Mouse (Mus musculus) CD8-positive naive resting alpha-beta T cell, adult 2 months (primary cell): ENCODE data around the gene Pigv.
"Not testable (repeated sequence)": the region's sequence is repeated elsewhere in the genome, so short reads cannot be mapped to it uniquely, and the experiment has no call there.

Experiments
- DNase-seq, 2 experiments: peaks; one replicate each; pipeline ENCODE4 v3.0.0; 2022; ENCODE audit warnings: low read depth in 2 of 2, low spot score in 2 of 2

The Pigv gene

GRCm38 (mm10) chr4:133672845-133673647 is 599 bp upstream of the Pigv start:
- peak; percentile 21 to 50 for DNase-seq

GRCm38 (mm10) chr4:133671184-133671880 is 1.1 kb downstream of the Pigv start:
- peak; percentile 43 to 67 for DNase-seq

- no peak for DNase-seq
Measured at GRCm38 (mm10) chr4:133669652-133670210, 2.7 kb downstream of the Pigv start.

GRCm38 (mm10) chr4:133668537-133668936 is 3.9 kb downstream of the Pigv start:
- no peak for DNase-seq

- peak; percentile 36 to 59 for DNase-seq
Measured at GRCm38 (mm10) chr4:133666199-133666598, 6.2 kb downstream of the Pigv start.

- DNase-seq = no peak
Measured at GRCm38 (mm10) chr4:133665118-133665517, 7.3 kb downstream of the Pigv start.

GRCm38 (mm10) chr4:133662945-133663344 is 9.5 kb downstream of the Pigv start:
- no peak for DNase-seq

GRCm38 (mm10) chr4:133662421-133662820 is 10.0 kb downstream of the Pigv start:
- no peak for DNase-seq

GRCm38 (mm10) chr4:133660193-133661155 is 12.0 kb downstream of the Pigv start:
- DNase-seq = no peak

GRCm38 (mm10) chr4:133659497-133660192 is 12.8 kb downstream of the Pigv start:
- no peak for DNase-seq

GRCm38 (mm10) chr4:133658729-133659128 is 13.7 kb downstream of the Pigv start:
- no peak for DNase-seq

- DNase-seq = no peak
Measured at GRCm38 (mm10) chr4:133657829-133658458, 14.5 kb downstream of the Pigv start.

- DNase-seq = no peak
Measured at GRCm38 (mm10) chr4:133656997-133657396, 15.4 kb downstream of the Pigv start.

- DNase-seq = no peak
Measured at GRCm38 (mm10) chr4:133656294-133656693, 16.2 kb downstream of the Pigv start.

- DNase-seq = not testable (repeated sequence)
Measured at GRCm38 (mm10) chr4:133654070-133654469, 18.4 kb downstream of the Pigv start.

GRCm38 (mm10) chr4:133652746-133653145 is 19.7 kb downstream of the Pigv start:
- no peak for DNase-seq

GRCm38 (mm10) chr4:133651986-133652385 is 20.5 kb downstream of the Pigv start:
- no peak for DNase-seq

- DNase-seq = no peak
Measured at GRCm38 (mm10) chr4:133651445-133651844, 21.0 kb downstream of the Pigv start.

- peak; percentile 76 to 91 for DNase-seq
Measured at GRCm38 (mm10) chr4:133649989-133650699, 22.3 kb downstream of the Pigv start, which contains the start of gene Zdhhc18. Zdhhc18 (minus strand) TSS chr4:133650154.
